Mouse (Mus musculus): Measurements from ENCODE around the gene Lpp.

Lpp gene

DNA sequence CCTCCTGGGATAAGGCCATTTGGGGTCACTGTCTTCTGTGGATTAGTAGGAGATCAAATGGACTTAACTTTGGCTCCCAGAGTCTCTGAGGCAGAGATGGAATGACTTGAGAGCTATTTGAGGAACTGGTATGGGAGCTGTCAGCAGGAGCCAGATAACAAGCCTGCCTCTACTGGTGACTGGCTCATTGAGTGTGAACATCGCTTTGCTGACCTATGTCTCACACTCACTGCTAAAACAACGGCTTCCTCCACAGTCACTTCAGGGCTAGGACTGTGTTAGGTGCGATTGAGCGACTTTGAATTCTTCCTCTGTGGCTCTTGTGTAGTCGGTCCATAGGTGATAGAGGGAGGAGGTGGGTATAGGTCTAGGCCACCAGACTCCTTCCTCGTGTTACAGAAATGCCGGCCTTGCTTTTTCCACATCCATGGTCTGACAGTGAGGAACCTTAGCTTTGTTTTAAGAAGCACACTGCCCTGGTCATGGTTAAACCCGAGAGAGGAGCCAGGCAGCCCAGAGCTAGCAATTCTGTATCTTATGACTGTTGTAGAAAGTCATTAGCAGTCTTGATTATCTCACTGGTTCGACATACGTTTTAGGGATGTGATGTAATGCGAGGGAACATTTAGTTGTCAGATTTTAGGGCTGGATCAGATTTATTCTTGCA is 108.5 kb downstream of the Lpp start:
- no peak for DNase-seq (ENCODE audit: low spot score)

DNA sequence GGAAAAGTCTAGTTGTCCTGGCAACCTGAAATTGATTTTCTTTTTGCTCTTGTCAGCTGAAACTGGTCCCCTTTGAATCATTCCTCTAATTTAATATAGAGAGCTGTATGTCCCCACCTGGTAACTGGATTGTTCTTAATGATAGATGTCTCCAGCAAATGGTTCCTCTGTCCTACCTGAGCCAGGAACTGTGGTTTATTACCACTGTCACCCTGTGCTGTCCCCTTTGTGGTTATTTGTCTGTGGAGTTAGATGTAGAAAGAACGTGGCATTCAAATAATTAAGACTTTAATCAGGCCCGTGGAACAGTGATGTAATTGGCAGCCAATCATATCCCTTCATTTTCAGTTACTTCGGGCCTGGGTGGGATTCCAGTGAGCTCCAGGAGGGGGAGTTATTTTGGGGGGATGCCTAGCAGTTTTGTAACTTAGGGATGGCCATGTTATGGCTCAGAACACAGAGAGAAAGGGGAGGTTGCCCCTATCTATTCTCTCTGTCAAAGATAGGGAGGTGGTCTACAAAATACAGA is 109.1 kb downstream of the Lpp start:
- no peak for DNase-seq (ENCODE audit: low spot score)

DNA sequence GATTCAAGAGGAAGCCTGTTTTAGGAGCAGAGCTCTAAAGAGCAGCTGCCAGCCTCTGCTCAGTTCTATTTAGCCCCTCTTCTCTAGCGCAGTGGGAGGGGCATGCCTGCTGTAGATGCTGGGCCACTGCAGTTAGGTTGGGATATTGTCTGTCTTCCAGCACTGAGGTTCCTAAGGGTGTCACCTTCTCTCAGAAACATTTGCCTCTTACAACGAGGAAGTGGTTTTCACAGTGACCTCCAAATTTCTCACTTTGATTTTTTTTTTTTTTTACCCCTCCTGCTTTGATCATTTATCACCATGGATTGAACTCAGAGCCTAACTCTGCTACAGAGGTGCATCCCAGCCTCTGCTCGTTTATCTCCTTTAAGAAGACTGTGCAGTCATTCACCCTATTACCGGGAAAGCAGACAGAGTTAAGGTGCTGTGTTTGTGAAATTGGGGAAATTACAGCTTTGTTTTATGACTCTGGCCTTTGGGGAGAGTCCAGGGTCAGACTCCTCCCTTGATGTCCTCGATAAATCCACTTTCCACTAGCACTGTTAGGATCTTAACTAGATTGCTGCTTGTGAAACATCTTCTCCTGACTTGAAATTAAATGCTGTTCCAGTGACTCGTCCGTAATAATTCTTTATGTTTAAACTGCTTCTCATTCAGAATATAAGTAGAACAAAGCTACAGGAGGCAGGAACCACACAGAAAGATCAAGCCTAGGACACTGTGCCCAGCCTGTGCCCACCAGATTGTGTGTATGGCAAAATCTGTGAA is 111.7 kb downstream of the Lpp start:
- DNase-seq (ENCODE audit: low spot score) = no peak

DNA sequence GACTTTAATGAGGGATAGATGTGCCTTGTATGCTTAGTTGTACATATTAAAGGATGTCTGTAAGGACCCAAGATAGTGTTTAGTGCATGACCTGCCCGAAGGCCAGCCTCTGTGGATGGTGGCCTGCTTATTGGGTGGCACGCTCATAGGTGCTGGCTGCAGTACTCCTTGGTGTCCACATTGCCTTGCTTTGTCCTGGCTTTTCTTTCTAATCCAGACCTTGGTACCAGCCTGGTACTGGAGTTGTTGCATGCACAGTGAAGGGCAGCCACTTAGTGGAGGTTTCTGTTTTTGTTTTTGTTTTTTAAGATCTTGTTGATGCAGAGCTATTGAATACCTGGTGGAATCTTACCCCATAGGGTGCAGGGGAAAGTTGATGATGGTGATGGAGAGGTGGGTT is 112.9 kb downstream of the Lpp start:
- DNase-seq (ENCODE audit: low spot score) = no peak

DNA sequence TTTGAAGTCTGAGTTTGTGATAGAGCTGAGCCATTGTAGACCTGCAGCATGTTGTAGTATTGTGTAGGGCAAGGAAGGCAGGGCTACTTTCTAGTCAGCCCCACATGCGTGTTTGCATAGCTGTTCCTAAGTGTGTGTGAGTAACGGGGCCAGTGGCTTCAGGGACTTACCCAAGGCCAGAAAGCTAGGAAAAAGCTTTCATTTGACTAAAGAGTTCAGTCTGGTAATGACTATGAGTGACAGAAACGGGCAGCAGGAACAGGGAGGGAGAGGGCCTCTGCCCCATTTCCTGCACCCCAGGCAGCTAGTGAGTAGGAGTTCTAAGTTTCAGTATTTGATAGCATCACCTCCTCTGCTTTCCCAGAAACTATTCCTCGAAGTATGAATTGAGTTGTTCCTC is 113.4 kb downstream of the Lpp start:
- no peak for DNase-seq (ENCODE audit: low spot score)

DNA sequence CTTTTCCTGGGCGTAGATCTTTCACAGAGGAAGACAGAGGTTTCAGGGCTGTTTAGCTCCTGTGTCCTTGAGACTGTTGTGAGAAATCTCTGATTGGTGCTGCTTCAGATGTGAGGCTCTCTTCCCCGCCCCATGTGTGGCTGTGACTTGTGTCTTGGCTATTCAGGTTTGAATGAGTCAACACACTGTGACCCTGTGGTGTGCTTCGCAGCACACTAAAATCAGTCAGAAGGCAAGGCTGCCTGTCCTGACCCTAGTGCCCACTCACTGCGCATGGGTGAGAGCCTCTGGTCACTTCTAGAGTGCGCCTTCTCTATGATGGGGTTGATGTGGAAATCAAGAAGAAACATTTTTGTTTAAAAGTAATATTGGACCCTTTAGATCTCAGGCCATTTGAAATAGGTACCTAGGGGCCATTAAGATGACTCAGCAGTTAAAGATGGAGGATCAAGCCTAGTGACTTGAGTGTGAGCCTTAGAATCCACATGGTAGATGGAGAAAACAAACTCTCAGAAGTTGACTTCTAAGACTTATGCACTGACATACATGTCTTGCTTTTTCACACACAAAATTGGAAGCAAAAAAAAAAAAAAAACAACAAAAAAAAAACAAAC is 114.7 kb downstream of the Lpp start:
- DNase-seq (ENCODE audit: low spot score) = no peak

DNA sequence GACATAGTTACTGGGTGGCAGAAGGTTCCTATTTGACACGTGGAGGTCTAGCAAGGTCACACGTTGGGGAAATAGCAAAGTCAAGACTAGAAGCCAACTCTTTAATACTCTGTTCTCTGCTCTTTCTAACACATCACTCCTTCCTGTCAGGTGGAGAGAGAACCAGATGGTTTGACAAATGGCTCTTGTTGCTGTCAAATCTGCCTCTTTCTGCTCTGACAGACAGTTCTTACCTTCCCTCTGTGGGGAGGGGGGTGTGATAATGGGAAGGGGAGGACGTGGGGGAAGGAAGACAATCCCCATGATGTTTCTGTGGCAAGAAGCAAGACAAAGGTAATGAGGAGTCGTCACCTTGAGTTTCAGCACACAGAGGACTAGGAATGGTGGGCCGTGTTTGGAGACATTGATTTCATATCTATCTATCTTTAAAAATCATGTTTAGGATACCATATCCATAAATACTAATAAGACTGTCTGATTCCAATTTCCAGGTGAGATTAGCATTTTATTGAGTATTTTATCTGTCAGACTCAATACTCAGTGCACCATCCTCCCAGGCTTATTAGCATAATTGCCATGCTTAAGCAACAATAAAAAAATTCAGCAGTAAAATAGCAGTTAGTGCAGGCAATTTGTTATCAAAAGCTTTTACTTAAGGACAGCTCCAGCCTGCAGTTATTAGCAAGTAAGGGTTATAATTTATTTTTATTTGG is 115.9 kb downstream of the Lpp start:
- no peak for DNase-seq (ENCODE audit: low spot score)

DNA sequence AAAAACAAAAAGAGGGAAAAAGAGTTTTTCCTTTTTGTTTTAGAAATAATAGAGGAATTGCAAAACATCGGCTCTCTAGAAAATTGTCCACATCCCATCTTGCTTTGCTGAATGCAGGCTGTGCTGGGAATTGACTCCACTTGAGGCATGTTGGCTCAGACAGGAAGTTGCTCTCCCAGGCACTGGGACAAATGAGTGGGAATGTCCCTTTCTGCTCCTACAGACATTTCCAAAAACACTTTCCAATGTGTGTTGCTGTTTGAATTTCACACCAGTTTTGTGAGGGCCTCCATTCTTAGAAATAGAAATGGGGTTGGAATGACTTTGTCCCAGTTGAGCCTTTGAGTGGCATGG is 116.5 kb downstream of the Lpp start:
- no peak for DNase-seq (ENCODE audit: low spot score)

DNA sequence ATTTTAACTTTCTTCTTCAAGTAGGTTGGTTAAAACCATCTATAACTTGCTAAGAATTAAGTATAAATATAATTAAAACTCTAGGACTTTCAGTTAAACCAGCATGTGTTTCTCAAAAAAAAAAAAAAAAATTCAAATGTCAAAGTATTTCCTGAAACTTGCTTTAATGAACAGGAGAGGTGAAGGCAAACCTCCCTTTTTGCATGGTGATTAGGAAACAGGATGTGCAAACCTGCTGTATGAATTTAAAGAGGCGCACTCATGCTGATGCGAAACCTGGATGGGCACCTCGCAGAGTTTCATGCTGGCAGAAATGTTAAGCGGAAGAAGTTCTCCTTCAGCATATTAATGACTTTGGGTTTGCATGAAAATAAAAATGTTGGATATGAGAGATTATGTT is 119.9 kb downstream of the Lpp start:
- DNase-seq (ENCODE audit: low spot score) = no peak

DNA sequence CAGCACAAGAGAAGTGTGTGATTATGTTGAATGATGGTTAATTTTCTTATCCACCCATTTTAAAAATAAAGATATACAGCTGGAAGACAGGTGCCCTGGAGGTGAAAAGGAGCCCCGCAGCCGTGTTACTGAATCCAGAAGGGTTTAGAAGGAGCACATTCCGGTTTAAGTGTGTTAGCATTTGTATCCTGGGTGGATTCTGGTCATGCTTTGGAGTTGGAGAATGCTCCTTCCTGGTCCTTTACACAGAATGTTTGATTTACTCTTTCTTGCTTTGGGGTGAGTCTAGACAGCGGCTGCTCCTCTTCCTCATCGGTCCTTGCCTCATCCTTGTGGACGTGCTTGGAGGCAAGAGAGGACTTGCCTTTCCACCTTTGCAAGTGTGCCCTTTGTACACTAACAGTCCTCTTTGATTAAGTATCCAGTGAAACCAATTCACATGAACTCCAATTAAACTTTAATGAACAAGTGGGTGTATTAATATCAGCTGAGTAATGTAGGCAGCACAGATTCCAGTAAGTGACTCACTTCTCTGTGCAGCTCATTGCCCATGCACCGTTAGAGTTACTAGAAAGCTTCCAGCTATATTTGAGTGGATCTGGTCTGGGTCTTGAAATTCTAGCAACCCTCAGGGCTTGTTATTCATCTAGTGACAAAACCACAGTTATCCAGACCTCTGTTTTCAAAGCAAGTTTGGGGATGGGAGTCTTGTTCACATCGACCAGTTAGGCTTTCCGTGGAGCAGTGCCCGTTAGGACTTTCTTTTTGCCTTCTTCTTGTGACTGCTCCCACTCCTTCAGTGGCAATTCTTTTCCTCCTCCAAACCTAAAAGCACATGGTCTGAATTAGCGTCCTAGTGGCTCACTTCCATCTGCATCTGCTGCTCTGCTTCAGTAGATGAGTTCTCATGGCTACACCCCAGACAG is 121.8 kb downstream of the Lpp start:
- DNase-seq (ENCODE audit: low spot score) = no peak

DNA sequence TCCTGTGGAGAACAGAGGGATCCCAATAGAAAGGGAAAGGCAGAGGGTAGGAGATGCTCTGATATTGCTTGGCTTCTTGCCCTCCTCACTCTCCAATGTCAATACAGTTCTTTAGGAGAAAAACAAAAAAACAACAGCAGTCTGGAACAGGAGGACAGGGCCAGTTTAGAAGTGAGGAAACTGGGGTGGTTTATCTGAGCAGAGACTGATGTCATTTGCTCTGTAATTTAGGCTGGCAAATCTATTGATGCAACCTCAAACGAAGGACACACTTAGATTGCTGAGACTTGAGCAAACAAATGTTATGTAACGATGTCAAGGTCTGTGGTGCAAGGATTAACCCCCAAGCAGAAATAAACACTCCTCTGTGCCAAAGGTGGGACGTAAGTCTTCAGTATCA is 123.7 kb downstream of the Lpp start:
- DNase-seq (ENCODE audit: low spot score) = no peak

DNA sequence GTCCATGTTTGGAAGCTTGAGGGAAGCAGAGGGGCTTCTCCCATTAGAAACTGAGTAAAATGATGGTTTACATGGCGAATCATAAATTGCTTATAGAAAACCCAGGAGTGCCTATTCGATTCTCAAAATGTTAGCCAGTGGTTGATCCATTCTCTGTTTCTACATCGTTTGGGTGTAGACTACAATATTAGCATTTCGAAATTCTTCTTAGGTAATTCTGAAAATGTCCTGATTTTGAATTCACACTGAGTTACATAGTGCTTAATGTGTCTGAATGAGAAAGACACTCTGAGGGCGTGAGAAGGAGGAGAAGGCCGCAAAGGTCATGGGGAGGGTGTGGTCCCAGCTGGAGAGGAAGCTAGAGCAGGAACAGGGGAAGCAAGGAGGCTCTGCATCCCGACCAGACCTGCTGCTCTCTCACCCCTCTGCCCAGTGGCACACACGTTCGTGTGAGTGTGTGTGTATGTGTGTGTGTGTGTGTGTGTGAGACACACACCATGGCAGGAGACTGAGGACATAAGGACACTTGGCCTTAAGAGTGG is 124.3 kb downstream of the Lpp start:
- no peak for DNase-seq (ENCODE audit: low spot score)

DNA sequence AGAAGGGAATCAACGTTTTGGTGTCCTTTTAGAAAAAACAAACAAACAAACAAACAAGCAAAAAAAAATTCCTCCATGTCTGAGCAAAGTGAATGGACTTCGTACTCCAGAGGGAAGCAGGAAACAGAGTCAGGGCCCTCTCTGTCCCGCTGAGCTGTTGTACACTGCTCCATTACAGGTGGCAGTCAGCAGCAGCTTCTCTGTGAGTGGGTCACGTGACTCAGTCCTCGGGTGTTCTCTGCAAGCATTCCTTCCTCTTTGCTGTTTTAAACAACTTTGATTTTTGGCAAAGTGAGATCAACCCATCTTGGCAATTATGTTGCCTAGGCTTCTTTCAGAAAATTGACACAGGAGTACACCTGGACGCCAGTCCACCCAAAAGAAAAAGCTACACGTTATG is 125.5 kb downstream of the Lpp start:
- no peak for DNase-seq (ENCODE audit: low spot score)

DNA sequence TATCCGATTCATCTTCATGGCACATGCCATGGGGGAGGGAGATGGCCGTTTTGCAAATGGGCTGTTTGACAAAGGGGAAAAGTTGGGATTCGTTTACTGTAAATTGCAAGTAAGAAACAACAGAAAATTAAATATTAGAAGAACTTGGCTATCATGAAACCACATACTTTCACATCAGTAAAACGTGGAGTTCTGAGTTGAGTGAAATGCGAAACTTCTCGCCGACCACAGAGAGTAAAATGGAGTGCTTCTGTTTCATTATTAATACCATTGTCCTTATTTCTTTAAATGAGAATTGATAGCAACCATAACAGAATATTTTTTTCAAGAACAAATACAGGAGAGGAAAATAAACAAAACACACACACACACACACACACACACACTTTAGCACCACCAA is 133.9 kb downstream of the Lpp start:
- DNase-seq (ENCODE audit: low spot score) = no peak

DNA sequence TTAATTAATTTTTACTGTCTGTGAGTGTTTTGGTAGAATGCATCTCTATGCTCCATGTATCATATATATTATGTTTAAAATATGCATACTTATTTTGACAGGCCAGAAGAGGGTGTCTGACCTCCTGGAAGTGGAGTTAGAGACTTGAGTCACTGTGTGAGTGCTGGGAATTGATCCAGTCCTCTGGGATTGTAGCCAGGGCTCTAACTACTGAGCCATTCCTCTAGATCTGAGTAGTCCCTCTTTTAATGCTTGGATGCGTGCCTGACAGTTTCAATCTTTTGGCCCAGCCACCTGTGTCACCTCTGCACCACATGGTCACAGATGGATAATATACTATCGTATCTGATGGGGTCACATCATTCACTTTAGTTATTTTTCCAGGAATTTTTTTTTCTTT is 138.4 kb downstream of the Lpp start:
- DNase-seq (ENCODE audit: low spot score) = no peak

DNA sequence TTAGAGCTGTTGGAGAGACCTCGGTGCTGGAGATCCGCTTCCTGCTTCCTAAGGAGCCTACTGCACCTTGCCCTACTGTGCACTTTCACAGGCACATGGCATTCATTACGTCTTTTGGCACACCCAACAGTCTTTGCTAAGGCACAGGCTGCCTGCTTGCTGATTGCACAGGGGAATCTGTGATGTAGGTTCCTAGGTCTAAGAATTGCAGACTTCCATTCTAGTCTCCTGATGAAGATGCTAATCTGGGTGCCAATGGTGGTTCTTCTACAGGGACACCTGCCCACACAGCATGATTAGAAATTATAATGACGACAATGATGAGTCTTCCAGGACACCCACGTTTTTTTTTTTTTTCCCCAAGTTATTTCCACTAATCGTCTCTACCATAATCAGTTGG is 141.9 kb downstream of the Lpp start:
- DNase-seq (ENCODE audit: low spot score) = no peak

DNA sequence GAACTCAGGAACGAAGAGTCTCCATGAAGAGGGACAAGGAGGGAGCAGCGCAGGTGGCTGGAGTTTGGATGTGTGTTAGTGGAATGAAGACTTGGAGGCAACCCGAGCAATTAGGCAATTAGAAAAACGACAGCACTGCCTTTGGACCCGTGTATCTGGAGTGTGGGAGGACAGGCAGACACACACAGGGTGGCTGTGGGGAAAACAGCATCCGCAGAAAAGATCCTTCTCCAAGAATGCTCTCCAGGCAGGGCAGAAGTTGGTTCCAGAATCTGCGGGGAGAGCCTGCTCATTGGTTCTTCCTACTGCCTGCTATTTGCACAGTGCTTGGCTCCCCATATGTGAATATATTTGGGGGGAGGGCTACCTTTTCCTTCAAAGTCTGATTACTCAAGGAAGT is 143.0 kb downstream of the Lpp start:
- DNase-seq (ENCODE audit: low spot score) = no peak

DNA sequence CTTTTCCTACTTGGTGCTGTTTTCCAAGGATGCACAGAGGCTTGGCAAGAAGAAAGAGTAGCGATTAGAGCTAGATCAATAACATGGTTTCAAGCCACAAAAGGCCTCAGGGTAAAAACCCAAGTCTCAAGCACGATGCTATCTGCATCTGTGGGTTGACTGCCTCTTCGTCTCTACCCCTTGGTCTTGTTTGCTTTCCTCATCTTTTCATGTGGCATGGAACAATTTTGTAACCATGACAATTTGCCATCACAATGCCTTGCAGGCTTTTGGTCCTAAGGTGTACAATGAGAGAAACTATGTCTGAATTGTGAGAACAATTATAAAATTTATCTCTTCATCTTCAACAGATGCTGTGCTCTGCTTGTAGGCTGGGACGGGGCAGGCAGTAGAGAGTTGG is 145.7 kb downstream of the Lpp start:
- DNase-seq (ENCODE audit: low spot score) = no peak

DNA sequence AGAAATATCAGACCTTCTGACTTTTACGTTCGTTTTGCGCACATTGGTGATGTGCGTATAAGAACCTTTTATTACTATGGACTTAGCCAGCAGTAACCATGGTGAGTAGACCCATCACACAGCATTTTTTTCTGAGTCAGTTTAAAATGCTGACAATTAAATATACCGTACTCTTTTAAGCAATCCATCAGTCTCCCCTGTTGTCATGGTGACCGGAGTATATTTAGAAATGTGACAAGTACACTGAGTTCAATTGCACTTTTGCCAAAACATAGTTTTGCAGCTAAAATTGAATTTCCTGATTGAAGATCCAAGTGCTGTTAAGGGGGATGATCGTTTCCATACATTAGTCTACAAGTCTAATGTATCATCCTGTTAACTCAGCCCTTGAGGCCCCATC is 149.6 kb downstream of the Lpp start:
- DNase-seq (ENCODE audit: low spot score) = no peak

DNA sequence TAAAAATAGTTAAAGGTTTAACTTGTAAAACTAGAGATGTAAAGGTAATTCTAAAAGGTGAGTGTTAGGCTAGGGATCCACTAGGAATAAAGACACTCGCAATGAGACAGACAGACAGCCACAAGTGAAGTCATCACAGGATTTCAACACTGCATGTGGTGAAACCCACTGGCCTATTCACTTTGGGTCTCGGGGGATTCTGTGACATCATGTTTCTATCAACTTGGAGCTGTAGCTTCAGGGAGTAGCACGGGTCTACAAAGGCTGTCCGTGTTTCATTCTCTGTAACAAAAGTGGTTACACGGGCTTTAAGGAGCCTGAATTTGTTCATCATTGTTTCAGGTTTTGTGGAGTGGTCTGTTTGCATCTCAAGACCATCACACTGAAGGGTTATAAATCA is 152.1 kb downstream of the Lpp start:
- DNase-seq (ENCODE audit: low spot score) = no peak

DNA sequence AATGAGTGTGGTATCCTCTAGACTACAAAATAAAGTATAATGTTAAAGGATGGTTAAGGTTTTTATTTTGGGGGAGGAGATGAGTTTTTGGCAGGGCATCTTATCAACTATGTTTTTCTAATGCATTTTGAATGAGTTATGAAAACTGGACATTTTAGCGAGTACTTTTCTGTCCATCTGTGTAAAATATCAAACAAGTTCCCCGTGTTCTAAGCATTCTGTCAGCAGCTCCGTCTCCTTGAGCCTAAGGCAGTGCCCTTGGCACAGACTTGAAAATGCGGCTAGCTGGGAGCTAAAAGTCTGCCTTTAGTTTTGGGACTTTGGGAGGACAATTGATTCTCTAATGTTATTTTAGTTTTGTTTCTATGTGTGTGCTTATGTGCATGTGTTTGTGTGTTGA is 165.2 kb downstream of the Lpp start:
- no peak for DNase-seq (ENCODE audit: low spot score)
